Mouse (Mus musculus) layer of hippocampus, adult 6 months (tissue): ENCODE measurements around the gene Zfp120. TPM values are rescaled to one million over a fixed set of nuclear protein-coding genes. Genes with fewer than 3 reads are reported as not detected.

Source experiments
- long read RNA-seq, 2 experiments: library from polyadenylated mRNA; unstranded; transcript quantifications; one replicate each; pipeline ENCODE4 v2.0.0; 2019 to 2020
- polyA plus RNA-seq: library from polyadenylated mRNA; unstranded; fragments of <200 nt; fragmentation: Nextera tagmentation; gene quantifications from 2 replicates; pipeline ENCODE4 v1.2.3, GENCODE M21; 2021

Zfp120 gene
- 9.2 and 9.5 TPM in 2 replicates for polyA plus RNA-seq
- long read RNA-seq, experiment 1, full-length matches to known transcripts = 17 of 23 reads
- long read RNA-seq, experiment 1, partial matches to known transcripts = 0 of 23 reads
- long read RNA-seq, experiment 1, other reads (novel, unspliced or antisense) = 6 of 23 reads
- long read RNA-seq, experiment 2, full-length matches to known transcripts = 130 of 133 reads
- long read RNA-seq, experiment 2, partial matches to known transcripts = 0 of 133 reads
- long read RNA-seq, experiment 2, other reads (novel, unspliced or antisense) = 3 of 133 reads

GRCm38 (mm10) chr2:150136435-150136897 lies at the start of gene Zfp120:
Zfp120 (minus strand) TSS chr2:150136708.

GRCm38 (mm10) chr2:150181570-150181999 lies 45.1 kb upstream of the Zfp120 start, which contains the start of gene Gm14139:
Gm14139 (plus strand) TSS chr2:150181755.

GRCm38 (mm10) chr2:150179579-150179978 lies 43.1 kb upstream of the Zfp120 start, which contains the start of gene Gm10770:
Gm10770 (minus strand) TSS chr2:150179679.

Other genes with a start within 250 kb of the Zfp120 start
- gene Gm10770, start 43.0 kb upstream of the Zfp120 start, polyA plus RNA-seq = not detected in 2 replicates
- not detected in 2 replicates for gene Gm14139, start 45.0 kb upstream of the Zfp120 start, polyA plus RNA-seq
- gene Zfp937, start 81.4 kb upstream of the Zfp120 start, polyA plus RNA-seq = 4.0 and 4.6 TPM in 2 replicates
- gene Gm21994, start 118.9 kb upstream of the Zfp120 start, polyA plus RNA-seq = 0.67 and 1.2 TPM in 2 replicates
- gene Gm14124, start 120.8 kb upstream of the Zfp120 start, polyA plus RNA-seq = not detected in 2 replicates
- gene Gm10130, start 187.0 kb upstream of the Zfp120 start, polyA plus RNA-seq = 0.98 TPM in 1 of 2 replicates, not detected in the other
- gene 3300002I08Rik, start 226.1 kb upstream of the Zfp120 start, polyA plus RNA-seq = 6.0 TPM in 2 replicates